Mouse (Mus musculus): Measurements from ENCODE around the gene Nfyc.

Gene Nfyc

GRCm38 (mm10) chr4:120831472-120831871, at the start of gene Nfyc:
Gene Nfyc (minus strand): TSS chr4:120831572.
- in situ Hi-C loops (cut with MboI, MseI) = no loop called here

GRCm38 (mm10) chr4:120880731-120881432, 49.5 kb upstream of the Nfyc start:
- in situ Hi-C loops (cut with MboI, MseI) = loop anchor here (5.0 kb wide), 1 partner anchor 34 kb away; no protein-coding TSS in a partner anchor

- in situ Hi-C loops (cut with MboI, MseI) = no loop called here
Measured at GRCm38 (mm10) chr4:120879386-120879785, 48.0 kb upstream of the Nfyc start.

GRCm38 (mm10) chr4:120878728-120879127, 47.4 kb upstream of the Nfyc start:
- in situ Hi-C loops (cut with MboI, MseI) = no loop called here

- in situ Hi-C loops (cut with MboI, MseI) = no loop called here
Measured at GRCm38 (mm10) chr4:120875961-120876360, 44.6 kb upstream of the Nfyc start.

GRCm38 (mm10) chr4:120870262-120870748, 38.9 kb upstream of the Nfyc start:
- in situ Hi-C loops (cut with MboI, MseI) = no loop called here

GRCm38 (mm10) chr4:120868988-120869387, 37.6 kb upstream of the Nfyc start:
- in situ Hi-C loops (cut with MboI, MseI) = no loop called here

- in situ Hi-C loops (cut with MboI, MseI) = no loop called here
Measured at GRCm38 (mm10) chr4:120868246-120868645, 36.9 kb upstream of the Nfyc start.

- in situ Hi-C loops (cut with MboI, MseI) = no loop called here
Measured at GRCm38 (mm10) chr4:120866211-120866610, 34.8 kb upstream of the Nfyc start.

GRCm38 (mm10) chr4:120859865-120860264, 28.5 kb upstream of the Nfyc start:
- in situ Hi-C loops (cut with MboI, MseI) = no loop called here

- in situ Hi-C loops (cut with MboI, MseI) = no loop called here
Measured at GRCm38 (mm10) chr4:120856376-120856775, 25.0 kb upstream of the Nfyc start.

GRCm38 (mm10) chr4:120855360-120856060, 24.1 kb upstream of the Nfyc start:
- in situ Hi-C loops (cut with MboI, MseI) = no loop called here

GRCm38 (mm10) chr4:120854588-120855319, 23.4 kb upstream of the Nfyc start, which contains the start of gene Rims3:
Gene Rims3 (plus strand): TSS chr4:120854816.
- in situ Hi-C loops (cut with MboI, MseI) = no loop called here

GRCm38 (mm10) chr4:120850946-120851345, 19.6 kb upstream of the Nfyc start:
- in situ Hi-C loops (cut with MboI, MseI) = no loop called here

GRCm38 (mm10) chr4:120849451-120849850, 18.1 kb upstream of the Nfyc start:
- in situ Hi-C loops (cut with MboI, MseI) = loop anchor here (5.0 kb wide), 1 partner anchor 33 kb away; no protein-coding TSS in a partner anchor

GRCm38 (mm10) chr4:120848909-120849308, 17.5 kb upstream of the Nfyc start:
- in situ Hi-C loops (cut with MboI, MseI) = loop anchor here (5.0 kb wide), 1 partner anchor 33 kb away; no protein-coding TSS in a partner anchor

GRCm38 (mm10) chr4:120845098-120845497, 13.7 kb upstream of the Nfyc start:
- in situ Hi-C loops (cut with MboI, MseI) = loop anchor here (5.0 kb wide), 1 partner anchor 37 kb away; no protein-coding TSS in a partner anchor

- in situ Hi-C loops (cut with MboI, MseI) = loop anchor here (5.0 kb wide), 1 partner anchor 38 kb away; no protein-coding TSS in a partner anchor
Measured at GRCm38 (mm10) chr4:120844423-120845082, 13.2 kb upstream of the Nfyc start.

GRCm38 (mm10) chr4:120841342-120841741, 10.0 kb upstream of the Nfyc start:
- in situ Hi-C loops (cut with MboI, MseI) = no loop called here

GRCm38 (mm10) chr4:120830767-120831166, 605 bp downstream of the Nfyc start:
- in situ Hi-C loops (cut with MboI, MseI) = no loop called here

GRCm38 (mm10) chr4:120826418-120826817, 5.0 kb downstream of the Nfyc start:
- in situ Hi-C loops (cut with MboI, MseI) = no loop called here

Measured in T-helper 1 cell (primary cell).